Mouse (Mus musculus): ENCODE results near the gene Nova2. TPM values are rescaled to one million over a fixed set of nuclear protein-coding genes. Genes with fewer than 3 reads are reported as not detected.

Gene Nova2
- polyA plus RNA-seq, 1 experiment from 2014 or later, result 15.9 TPM

GRCm38 (mm10) chr7:18926911-18927310, 1.2 kb downstream of the Nova2 start:
- H3K4me1 ChIP-seq, result peaks cover 82% of the 10 kb centered on the region
- H3K27me3 ChIP-seq (replicated peaks), result no peaks in the 10 kb centered on the region
- no peaks in the 10 kb centered on the region for H3K36me3 ChIP-seq (replicated peaks)
- H3K9ac ChIP-seq, result peak overlapping the region; percentile 100
- H3K9me3 ChIP-seq, result no peaks in the 10 kb centered on the region
- 31% methylated on average over 6 of the region's 6 CpGs for WGBS
- H3K4me2 ChIP-seq, result peak overlapping the region; percentile 74
- peak overlapping the region; percentile 75 for H3K4me3 ChIP-seq
- H3K27ac ChIP-seq, result peak overlapping the region; percentile 97
- peak; percentile 1; the same call in 1 of the 2 replicates for ATAC-seq (replicated peaks)

- H3K9me3 ChIP-seq, result no peaks in the 10 kb centered on the region
- H3K4me2 ChIP-seq, result peak overlapping the region; percentile 74
- no peaks in the 10 kb centered on the region for H3K27me3 ChIP-seq (replicated peaks)
- H3K27ac ChIP-seq, result peak overlapping the region; percentile 97; the same call in 1 of the 2 replicates
- ATAC-seq (replicated peaks), result no peak
- 39% methylated on average over 3 of the region's 3 CpGs for WGBS
- peak overlapping the region; percentile 100 for H3K9ac ChIP-seq
- H3K4me3 ChIP-seq, result peak overlapping the region; percentile 75
- peaks cover 80% of the 10 kb centered on the region for H3K4me1 ChIP-seq
- no peaks in the 10 kb centered on the region for H3K36me3 ChIP-seq (replicated peaks)
These were observed 2.1 kb downstream of the Nova2 start for GRCm38 (mm10) chr7:18927759-18928158.

GRCm38 (mm10) chr7:18942376-18942775, 16.7 kb downstream of the Nova2 start:
- Histone ChIP-seq H3K27me3 (replicated peaks) (no peaks in the 10 kb centered on the region), H3K4me2 (peak overlapping the region; percentile 16), H3K4me1 (peaks cover 43% of the 10 kb centered on the region), H3K9me3 (no peaks in the 10 kb centered on the region), H3K36me3 (replicated peaks) (peaks cover 19% of the 10 kb centered on the region), H3K9ac (no peak overlapping the region; the same call in 1 of the 2 replicates), H3K4me3 (no peak overlapping the region), H3K27ac (peak overlapping the region; percentile 62)
- 5% methylated on average over 1 of the region's 1 CpGs for WGBS
- ATAC-seq (replicated peaks), result peak; percentile 50

GRCm38 (mm10) chr7:18942815-18943214, 17.1 kb downstream of the Nova2 start:
- H3K27me3 ChIP-seq (replicated peaks), result no peaks in the 10 kb centered on the region
- ATAC-seq (replicated peaks), result no peak
- no peaks in the 10 kb centered on the region for H3K9me3 ChIP-seq
- H3K9ac ChIP-seq, result 0 out of 2 replicates have a peak overlapping the region, but pooled peaks have one; percentile 12
- peaks cover 42% of the 10 kb centered on the region for H3K4me1 ChIP-seq
- H3K27ac ChIP-seq, result peak overlapping the region; percentile 62
- peaks cover 19% of the 10 kb centered on the region for H3K36me3 ChIP-seq (replicated peaks)
- 37% methylated on average over 9 of the region's 9 CpGs for WGBS
- no peak overlapping the region for H3K4me3 ChIP-seq
- no peak overlapping the region for H3K4me2 ChIP-seq

- no peak for ATAC-seq (replicated peaks)
- H3K4me1 ChIP-seq, result peaks cover 51% of the 10 kb centered on the region
- H3K4me2 ChIP-seq, result no peak overlapping the region
- H3K9ac ChIP-seq, result 0 out of 2 replicates have a peak overlapping the region, but pooled peaks have one; percentile 4
- no peaks in the 10 kb centered on the region for H3K9me3 ChIP-seq
- WGBS, result 40% methylated on average over 6 of the region's 6 CpGs
- no peak overlapping the region for H3K4me3 ChIP-seq
- peaks cover 23% of the 10 kb centered on the region for H3K36me3 ChIP-seq (replicated peaks)
- H3K27ac ChIP-seq, result peak overlapping the region; percentile 89
- H3K27me3 ChIP-seq (replicated peaks), result no peaks in the 10 kb centered on the region
These were observed 22.5 kb downstream of the Nova2 start for GRCm38 (mm10) chr7:18948151-18948550.

GRCm38 (mm10) chr7:18949781-18950522, 24.3 kb downstream of the Nova2 start:
- WGBS, result 4% methylated on average over 12 of the region's 12 CpGs
- ATAC-seq (replicated peaks), result peak; percentile 92
- no peak overlapping the region for H3K4me3 ChIP-seq
- H3K27me3 ChIP-seq (replicated peaks), result no peaks in the 10 kb centered on the region
- H3K27ac ChIP-seq, result peak overlapping the region; percentile 89
- H3K9ac ChIP-seq, result peak overlapping the region; percentile 15; the same call in 1 of the 2 replicates
- H3K9me3 ChIP-seq, result no peaks in the 10 kb centered on the region
- H3K4me1 ChIP-seq, result peaks cover 46% of the 10 kb centered on the region
- H3K36me3 ChIP-seq (replicated peaks), result peaks cover 16% of the 10 kb centered on the region
- peak overlapping the region; percentile 33 for H3K4me2 ChIP-seq

GRCm38 (mm10) chr7:18950523-18951315, 25.0 kb downstream of the Nova2 start:
- 12% methylated on average over 18 of the region's 18 CpGs for WGBS
- peak; percentile 61 for ATAC-seq (replicated peaks)

GRCm38 (mm10) chr7:18951397-18951796, 25.7 kb downstream of the Nova2 start:
- 0 out of 2 replicates have a peak overlapping the region, but pooled peaks have one; percentile 9 for H3K9ac ChIP-seq
- peak overlapping the region; percentile 33 for H3K4me2 ChIP-seq
- no peak for ATAC-seq (replicated peaks)
- no peak overlapping the region for H3K4me3 ChIP-seq
- peaks cover 49% of the 10 kb centered on the region for H3K4me1 ChIP-seq
- no peaks in the 10 kb centered on the region for H3K9me3 ChIP-seq
- no peaks in the 10 kb centered on the region for H3K27me3 ChIP-seq (replicated peaks)
- WGBS, result 23% methylated on average over 15 of the region's 15 CpGs
- peak overlapping the region; percentile 89 for H3K27ac ChIP-seq
- peaks cover 13% of the 10 kb centered on the region for H3K36me3 ChIP-seq (replicated peaks)

More at GRCm38 (mm10) chr7:18950523-18951315, 25.0 kb downstream of the Nova2 start:
- Histone ChIP-seq H3K9me3 (no peaks in the 10 kb centered on the region), H3K4me1 (peaks cover 46% of the 10 kb centered on the region), H3K4me2 (peak overlapping the region; percentile 33), H3K9ac (no peak overlapping the region; the same call in 1 of the 2 replicates), H3K27me3 (replicated peaks) (no peaks in the 10 kb centered on the region), H3K36me3 (replicated peaks) (peaks cover 15% of the 10 kb centered on the region), H3K4me3 (no peak overlapping the region), H3K27ac (peak overlapping the region; percentile 89)

- Histone ChIP-seq H3K9me3 (no peaks in the 10 kb centered on the region), H3K27me3 (replicated peaks) (no peaks in the 10 kb centered on the region), H3K4me3 (peak overlapping the region; percentile 27), H3K9ac (peak overlapping the region; percentile 16; the same call in 1 of the 2 replicates), H3K27ac (peak overlapping the region; percentile 62), H3K36me3 (replicated peaks) (no peaks in the 10 kb centered on the region; the same call in 1 of the 2 replicates), H3K4me1 (peaks cover 48% of the 10 kb centered on the region), H3K4me2 (peak overlapping the region; percentile 44)
- 1% methylated on average over 102 of the region's 107 CpGs for WGBS
- peak; percentile 18 for ATAC-seq (replicated peaks)
These were observed 32.1 kb downstream of the Nova2 start for GRCm38 (mm10) chr7:18957569-18958383.

GRCm38 (mm10) chr7:18958384-18958766, 32.7 kb downstream of the Nova2 start:
- 0 out of 2 replicates have a peak, but pooled peaks have one; percentile 1 for ATAC-seq (replicated peaks)
- 9% methylated on average over 21 of the region's 21 CpGs for WGBS
- Histone ChIP-seq H3K4me1 (peaks cover 54% of the 10 kb centered on the region), H3K36me3 (replicated peaks) (no peaks in the 10 kb centered on the region; the same call in 1 of the 2 replicates), H3K27ac (peak overlapping the region; percentile 62; the same call in 1 of the 2 replicates), H3K4me2 (peak overlapping the region; percentile 44), H3K4me3 (peak overlapping the region; percentile 27), H3K27me3 (replicated peaks) (no peaks in the 10 kb centered on the region), H3K9me3 (no peaks in the 10 kb centered on the region), H3K9ac (0 out of 2 replicates have a peak overlapping the region, but pooled peaks have one; percentile 6)

GRCm38 (mm10) chr7:18959446-18959845, 33.8 kb downstream of the Nova2 start:
- Histone ChIP-seq H3K9ac (no peak overlapping the region), H3K9me3 (no peaks in the 10 kb centered on the region), H3K4me2 (no peak overlapping the region), H3K27ac (no peak overlapping the region), H3K27me3 (replicated peaks) (no peaks in the 10 kb centered on the region), H3K36me3 (replicated peaks) (no peaks in the 10 kb centered on the region), H3K4me1 (peaks cover 63% of the 10 kb centered on the region), H3K4me3 (no peak overlapping the region)
- no peak for ATAC-seq (replicated peaks)
- 71% methylated on average over 8 of the region's 8 CpGs for WGBS
